Mouse (Mus musculus) adrenal gland, postnatal 10 days (tissue): ENCODE measurements around the gene Mef2b. TPM values are rescaled to one million over a fixed set of nuclear protein-coding genes. Genes with fewer than 3 reads are reported as not detected.

Source experiments
- DNase-seq: peaks from one replicate; pipeline ENCODE4 v3.0.0; 2021; ENCODE audit warnings: mixed read lengths
- total RNA-seq, 2 experiments: library from RNA; stranded (reverse); gene quantifications; 2 replicates each; pipeline ENCODE4 v1.2.3; 2021

Gene Mef2b
- total RNA-seq, 2 experiments from 2014 or later = 0.36 to 0.54 TPM

DNA sequence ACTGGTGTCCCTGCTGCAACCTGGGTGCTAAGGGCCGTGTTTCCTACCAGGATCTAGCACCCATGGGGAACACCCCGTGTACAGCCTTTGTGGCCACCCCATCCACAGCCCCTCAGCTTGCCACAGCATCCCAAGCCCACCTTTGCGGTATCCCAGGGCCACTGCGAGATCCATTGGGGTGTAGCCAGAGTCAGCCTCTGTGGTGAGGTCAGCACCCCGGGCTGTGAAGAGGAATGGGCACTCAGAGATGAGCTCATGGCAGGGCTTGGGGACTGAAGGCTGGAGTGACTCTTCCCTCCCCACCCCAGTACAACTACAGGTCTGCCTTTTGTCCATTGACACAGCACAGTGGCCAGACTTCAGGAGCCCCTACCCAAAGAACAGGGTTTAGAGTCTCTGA, 5.4 kb upstream of the Mef2b start:
- DNase-seq = no peak

DNA sequence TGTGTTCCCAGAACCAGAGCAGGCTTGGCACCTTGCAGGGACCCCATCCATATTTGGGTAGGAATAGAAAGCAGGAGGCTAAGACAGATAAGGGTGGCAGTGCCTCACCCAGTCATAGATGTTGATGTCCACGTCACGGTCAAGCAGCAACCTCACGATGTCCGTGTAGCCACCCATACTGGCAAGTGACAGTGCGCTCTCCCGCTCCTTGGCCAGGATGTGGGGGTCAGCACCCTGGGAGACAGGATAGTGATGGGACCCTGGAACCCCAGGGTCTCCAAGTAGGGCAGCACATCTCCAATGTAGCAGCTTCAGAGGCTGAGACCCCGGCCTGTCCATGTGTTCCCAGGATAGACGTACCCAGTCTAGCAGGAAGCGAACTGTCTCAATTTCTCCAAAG, 4.6 kb upstream of the Mef2b start:
- DNase-seq = no peak

DNA sequence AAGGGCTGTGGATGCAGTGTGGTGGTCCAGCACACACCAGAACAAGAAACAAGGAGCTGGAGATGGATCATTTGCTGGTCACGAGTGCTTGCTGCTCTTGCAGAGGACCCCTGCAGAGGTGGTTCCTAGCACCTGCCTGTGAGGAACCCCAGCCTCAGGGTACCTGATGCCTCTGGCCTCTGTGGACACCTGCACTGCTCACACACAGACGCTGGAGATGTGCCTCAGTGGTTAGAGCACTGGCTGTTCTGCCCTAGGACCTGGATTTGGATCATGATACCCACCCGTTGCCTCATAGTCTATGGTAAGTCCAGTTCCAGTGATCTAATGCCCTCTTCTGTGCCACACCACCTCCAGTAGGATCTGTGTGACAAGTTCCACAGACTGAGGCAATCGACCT, 2.9 kb upstream of the Mef2b start:
- DNase-seq = no peak

DNA sequence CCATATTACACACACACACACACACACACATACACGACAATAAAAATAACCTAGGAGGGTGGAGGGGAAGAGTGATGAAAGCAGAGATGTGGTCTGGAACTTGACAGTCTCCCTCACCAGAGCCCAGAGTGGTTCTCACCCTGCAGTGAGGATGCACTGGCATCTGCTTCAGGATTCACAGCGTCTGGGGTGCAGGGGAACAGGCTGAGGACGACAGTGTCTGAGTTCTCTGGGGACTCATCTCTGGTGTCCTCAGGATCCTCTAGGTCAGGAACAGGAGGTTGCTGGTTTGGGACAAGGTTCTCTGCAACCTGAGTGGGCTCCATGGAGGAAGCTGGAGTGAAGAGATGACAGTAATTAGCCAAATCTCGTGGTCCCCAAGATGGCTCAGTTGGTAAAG, 1.6 kb upstream of the Mef2b start:
- no peak for DNase-seq

DNA sequence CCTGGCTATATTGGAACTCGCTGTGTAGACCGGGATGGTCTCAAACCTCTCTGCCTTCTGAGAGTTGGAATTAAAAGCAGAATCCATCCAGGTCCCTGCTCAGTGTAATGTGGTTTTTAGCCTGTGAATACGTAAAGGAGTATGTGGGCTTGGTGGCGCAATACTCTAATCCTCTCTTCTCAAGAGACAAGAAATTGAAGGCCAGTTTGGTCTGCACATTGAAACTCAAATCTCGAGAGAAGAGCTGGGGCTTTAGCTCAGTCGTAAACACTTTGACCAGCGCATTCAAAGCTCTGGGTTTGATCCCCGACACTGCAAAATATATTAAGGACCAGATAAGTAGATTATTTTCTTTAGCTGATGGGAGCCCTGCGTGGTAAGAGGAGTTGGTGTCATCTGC, 470 bp downstream of the Mef2b start:
- peak; percentile 10 for DNase-seq

DNA sequence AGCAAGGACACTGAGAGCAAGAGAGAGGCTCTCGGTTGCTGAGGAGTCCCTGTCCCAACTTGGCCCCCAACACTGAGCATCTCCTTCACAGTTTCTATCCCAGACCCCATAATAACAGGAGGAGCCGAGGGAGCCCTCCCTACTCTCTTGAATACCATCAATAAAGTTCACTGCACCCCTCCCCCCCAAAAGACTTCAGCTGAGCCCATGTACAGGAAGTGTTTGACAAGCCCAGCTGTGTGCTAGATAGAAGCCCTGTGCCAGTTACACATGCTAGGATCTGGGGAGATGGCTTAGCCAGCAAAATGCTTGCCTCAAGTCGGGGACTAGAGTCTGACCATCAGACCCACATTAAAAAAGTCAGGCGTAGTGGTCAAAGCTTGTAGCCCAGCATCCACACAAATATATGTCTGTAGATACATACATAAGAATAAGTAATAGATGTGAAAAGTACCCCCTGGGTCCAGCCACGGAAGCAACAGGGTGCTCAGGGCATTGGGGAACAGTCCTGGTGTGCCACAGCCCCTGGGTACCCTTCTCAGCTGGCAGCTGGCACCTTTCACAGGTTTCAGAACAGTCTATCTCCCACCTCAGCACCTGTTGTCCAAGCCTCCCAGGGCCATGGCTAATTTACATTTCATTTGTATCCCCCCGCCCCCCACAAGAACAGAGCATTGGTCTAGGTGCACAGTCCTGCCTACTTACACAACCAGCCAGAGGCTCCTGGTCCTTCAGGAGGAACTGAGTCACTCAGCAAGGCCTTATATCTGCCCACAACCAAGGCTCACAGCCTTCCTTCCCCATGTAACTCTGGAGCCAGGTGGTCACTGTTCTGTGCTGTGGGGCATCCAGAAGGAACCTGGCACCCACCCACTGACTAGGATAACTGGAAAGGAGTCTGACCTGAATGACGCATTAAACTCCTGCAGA, 8.4 kb downstream of the Mef2b start:
- DNase-seq = no peak

DNA sequence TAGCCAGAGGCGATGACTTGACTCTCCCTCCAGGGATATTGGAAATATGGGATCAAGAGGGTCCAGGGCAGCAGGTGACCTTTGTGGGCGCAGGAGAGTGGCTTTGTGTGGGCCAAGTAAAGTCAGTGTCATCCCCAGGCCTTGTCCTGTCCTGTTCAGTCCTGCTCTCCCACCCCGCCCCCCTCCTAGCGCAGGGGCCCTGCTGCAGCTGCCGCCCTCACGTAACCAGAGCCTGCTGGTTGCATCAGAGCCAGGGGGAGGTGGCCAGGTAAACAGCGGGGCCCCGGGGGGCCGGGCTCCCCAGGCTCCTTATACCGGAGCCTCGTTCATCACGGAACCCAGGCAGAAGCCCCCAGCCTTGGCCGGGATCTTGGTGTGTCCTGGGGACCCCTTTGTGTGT, 10.6 kb downstream of the Mef2b start:
- DNase-seq = no peak

DNA sequence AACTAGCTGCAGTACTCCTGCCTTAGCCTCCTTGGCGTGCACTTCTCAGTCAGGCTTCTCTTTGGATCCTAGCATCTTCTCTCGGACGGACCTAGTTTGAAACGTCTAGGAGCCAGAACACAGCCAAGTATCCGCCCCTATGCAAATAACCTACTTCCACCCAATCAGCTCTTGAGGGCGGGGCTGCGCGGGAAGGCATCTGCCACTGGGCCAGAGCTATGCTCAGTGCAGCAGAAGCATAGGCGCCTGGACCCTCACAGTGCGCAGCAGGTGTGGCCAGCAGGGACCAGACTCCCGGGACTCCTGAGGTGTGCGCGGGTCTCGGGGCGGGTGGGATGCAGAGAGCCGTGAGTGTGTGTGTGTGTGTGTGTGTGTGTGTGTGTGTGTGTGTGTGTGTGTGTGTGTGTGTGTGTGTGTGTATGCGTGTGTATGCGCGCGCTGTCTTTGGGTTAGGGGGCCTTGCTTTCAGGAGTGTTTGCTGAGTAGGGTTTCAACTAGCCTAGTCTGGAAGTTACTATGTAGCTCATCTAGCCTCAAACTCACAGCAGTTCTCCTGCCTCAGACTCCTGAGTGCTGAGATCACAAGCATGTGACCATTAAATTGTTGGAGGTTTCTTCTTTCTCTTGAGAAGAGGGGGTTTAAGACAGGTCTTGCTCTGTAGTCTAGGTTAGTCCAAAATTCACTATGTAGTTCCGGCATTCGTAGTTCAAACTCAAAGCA, 13.2 kb downstream of the Mef2b start:
- DNase-seq = peak; percentile 86

DNA sequence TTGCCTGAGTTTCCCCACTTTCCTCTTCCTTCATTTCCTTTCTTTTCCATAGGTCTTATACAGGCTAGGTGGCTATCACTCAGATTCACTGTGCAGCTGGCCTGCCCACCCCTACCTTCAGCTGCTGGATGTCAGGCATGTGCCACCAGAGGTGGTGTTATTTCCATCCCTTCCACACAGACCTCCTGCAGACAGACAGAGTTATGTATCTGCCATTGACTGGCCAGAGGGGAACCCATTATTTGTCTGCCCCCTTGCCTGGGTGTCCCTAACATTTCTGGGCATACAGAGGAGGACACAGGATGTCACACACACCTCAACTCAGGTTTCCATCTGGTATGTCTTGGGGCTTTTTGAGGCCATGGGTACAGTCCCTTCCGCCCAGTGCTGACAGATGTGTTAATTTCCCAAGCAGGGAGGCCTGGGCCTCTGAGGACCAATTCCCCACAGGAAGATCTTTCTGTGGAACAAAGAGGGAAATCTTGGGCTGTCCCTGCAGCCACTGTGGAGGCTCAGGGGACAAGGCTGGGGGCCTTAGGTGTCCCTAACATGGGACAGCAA, 17.8 kb downstream of the Mef2b start:
- no peak for DNase-seq

DNA sequence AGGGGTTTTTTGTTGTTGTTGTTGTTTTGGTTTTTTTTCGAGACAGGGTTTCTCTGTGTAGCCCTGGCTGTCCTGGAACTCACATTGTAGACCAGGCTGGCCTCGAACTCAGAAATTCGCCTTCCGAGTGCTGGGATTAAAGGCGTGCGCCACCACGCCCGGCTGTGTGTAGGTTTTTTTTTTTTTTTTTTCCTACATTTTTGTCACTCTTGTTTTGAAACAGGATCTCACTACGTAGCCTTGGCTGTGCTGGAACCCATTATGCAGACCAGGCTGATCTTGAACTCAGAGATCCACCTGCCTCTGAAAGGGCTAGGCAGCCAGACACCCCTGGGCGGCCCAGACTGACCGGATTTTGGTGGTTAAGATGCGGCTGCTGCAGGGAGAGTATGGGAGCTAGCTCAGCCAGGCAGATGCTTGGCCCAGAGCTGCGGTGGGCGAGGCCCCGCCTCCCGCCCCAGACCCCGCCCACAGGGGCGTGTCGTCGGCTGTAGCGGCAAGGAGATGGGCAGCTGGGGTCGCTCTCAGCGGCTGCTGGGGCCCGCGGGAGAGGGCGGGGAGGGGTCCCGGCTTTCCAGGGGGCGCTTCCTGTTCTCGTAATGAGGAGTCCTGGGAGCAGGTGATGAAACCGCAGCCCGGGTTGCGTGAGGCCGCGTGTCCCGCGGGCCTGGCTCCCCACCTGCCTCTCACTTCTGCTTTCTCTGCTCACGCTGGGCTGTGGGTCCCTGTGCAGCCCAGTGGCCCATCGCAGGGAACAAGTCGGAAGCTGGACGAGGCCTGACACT, 18.8 kb downstream of the Mef2b start:
- peak; percentile 85 for DNase-seq

DNA sequence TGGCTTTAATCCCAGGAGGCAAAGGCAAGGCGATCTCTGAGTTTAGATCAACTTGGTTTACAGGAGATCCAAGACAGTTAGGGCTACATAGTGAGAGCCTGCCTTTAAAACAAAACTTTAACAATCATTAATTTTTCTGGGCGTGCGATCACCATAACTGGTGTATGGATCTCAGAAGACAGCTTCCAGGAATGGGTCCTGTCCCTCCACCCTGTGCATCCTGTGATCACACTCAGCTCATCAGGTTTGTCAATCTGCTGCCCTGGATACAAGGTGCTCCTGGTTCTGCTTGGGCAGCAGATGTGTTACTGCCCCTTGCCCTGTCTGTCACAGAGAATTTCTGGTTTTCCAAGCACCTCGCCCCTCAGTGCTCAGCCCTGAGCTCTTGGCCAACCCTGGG, 19.7 kb downstream of the Mef2b start:
- no peak for DNase-seq

DNA sequence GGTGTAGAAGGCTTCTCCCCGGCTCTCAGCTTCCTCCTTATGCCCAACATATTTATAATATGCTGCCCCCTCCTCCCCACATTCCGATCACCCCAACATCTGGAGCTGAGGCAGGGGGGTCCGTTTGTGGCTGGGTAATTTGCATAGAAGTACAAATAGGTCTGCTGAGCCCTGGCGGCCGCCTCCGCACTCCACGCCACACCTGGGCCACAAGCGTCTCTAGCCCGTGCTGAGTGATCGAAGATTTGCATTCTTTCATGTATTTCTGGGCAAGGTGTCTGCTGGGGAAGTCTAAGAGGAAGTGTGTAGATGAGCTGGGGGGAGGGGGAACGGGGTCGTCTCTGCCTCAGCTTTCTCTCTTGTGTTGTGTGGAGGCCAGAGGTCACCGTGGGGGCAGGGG, 20.5 kb downstream of the Mef2b start:
- no peak for DNase-seq

DNA sequence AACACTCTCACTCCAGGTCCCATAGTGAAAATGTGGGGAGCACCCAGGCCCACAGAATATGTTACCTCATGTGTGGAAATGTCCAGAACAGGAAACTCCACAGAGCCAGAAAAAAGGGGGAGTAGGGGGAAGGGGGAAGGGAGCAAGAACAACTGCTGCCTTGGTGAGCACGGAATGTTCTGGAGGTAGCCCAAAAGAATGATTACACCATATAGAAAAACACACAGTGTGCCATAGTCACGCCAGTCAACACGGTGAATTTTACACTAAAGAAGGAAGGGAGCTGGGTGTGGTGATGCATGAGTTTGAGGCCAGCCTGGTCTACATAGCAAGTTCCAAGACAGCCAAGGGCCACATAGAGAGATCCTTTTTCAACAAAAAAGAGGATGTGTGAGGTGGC, 23.8 kb downstream of the Mef2b start:
- no peak for DNase-seq

DNA sequence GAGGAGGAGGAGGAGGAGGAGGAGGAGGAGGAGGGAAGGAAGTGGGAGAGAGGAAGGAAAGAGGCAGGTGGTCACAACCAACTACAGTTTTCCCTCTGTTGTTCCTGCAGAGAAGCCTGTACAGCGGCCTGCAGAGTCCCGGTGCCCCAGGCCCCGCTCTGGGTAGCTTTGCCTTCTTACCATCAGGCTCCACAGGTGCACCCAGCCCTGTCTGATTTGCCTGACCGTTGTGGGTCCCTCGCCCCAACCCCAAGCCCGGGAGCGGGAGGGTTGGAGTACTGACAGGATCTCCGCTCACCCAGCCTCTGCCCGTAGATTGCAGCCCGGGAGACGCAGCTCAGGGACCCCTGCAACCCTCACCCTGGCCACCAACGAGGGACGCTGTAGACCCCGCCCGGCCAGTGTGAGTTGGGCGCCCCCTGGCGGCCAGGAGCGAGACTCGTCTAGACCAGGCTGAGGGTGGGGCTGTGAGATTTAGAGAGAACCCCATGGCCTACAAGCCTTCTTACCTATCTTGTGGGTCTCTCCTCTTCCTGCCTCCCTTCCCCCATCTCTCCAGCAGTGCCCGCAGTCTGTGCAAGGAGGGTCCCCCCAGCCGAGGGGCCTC, 27.1 kb downstream of the Mef2b start:
- DNase-seq = peak; percentile 84

DNA sequence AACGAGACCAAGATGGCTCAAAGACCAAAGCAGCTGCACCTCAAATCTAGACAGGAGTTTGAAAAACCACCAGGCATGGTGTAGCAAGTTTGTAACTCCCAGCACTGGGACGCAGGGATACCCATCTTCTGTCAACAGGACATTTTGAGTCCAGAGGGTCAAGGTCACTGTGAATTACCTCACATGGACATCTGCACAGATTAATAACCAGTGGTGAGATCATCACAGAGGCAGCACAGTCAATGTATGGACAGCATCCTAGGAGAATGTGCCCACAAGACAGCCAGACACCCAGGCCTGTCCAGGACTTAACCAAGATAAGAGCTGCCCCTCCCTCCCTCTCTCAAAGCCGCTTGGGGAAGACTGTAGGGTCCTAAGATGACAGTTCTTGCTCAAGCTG, 30.6 kb downstream of the Mef2b start:
- DNase-seq = no peak

DNA sequence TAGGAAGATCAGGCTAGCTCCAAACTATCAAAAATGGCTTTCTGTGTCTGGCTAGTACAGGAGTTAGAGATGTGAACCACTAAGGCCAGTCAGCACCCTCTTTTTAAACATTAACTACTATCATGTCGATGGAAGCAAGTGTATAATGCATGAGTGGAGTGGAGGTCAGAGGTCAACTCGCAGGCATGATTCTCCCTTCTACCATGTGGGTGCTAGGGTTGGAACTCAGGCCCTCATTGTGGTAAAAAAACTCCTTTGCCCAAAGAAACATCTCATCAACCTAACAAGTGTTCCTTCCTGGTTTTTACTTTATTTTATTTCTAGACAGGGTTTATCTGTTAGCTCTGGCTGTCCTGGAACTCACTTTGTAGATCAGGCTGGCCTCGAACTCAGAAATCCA, 31.2 kb downstream of the Mef2b start:
- DNase-seq = no peak

DNA sequence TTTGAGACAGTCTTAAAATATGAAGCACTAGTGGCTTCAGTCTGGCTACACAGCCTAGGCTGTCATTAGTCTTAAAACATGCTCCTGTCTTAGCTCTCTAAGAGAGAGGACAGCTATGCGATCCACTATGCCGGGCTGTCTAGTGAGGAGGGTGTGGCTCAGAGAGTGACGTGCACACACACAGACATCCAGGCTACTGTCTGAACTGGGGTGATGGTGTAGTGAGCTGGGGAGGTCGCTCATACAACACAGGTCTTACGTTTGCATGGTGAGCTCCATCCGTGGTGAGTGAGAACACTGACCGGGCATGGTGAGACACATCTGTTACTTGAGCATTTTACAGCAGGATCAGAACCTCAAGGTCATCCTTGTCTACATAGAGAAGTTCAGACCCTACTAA, 31.7 kb downstream of the Mef2b start:
- DNase-seq = no peak

DNA sequence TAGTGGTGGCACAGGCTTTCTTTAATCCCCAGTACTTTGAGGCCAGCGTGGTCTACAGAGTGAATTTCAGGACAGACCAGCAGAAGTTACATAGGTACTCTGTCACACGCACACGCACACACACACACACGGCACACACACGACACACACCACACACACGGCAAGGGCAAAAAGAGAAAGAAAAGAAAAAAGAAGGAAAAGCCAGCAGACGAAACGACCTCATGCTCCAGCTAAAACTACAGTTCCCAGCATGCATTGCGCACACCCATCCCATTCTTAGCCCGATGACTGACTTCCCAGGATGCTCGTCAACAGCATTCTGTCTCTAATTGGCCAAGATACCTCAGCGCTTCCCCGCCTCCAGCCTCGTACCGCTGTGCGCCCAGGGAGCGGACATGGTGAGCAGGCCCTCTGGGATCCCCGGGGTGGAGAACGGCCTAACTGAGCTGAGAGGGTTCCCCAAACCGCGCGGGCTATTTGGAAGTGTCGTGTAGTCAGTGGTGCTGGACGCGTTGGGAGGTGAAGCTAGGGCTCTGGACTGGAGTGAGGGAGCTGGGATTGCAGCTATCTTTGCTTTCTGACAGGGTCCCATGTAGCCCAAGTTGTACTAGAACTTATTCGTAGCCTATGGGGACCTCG, 32.7 kb downstream of the Mef2b start, which contains the start of gene Tmem161a:
Gene Tmem161a, plus strand, starts transcription at position 314 of the 639 bp plus-strand sequence.
- DNase-seq = peak; percentile 93

DNA sequence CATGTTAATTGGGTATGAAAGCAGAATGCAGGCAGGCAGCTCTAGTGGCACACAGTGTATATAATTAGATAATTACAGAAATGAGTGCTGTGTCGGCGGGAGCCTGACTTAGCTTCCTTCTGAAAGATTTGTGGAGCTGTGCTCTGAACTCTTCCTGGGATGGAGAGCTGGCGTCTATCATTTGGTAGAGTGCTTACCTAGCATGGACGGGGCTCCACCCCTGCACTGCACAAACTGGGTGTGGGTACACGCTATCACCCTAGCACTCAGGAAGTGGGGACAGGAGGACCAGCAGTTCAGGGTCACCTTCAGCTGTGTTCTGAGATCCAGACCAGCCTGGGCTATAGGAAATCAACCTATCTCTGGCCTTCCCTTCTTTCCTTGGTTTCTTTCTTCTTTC, 33.8 kb downstream of the Mef2b start:
- DNase-seq = no peak

DNA sequence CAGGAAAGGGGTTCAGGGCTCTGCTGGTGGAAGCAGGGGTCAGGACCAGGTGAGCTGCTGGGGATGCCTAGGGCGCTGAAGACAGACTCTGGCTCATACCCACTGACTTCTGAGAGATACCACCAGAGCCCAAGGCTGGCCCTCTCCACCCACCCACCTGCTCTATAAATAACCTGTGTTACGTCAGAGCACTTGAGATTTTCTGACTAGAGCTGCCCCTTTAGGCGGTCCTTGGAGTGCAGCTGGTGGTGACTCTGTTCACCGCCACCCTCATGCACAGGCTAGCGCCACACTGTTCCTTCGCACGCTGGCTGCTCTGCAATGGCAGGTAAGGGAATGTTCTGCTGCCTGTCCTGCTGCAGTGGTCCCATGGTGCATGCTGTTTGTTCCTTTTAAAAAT, 34.6 kb downstream of the Mef2b start:
- DNase-seq = no peak

DNA sequence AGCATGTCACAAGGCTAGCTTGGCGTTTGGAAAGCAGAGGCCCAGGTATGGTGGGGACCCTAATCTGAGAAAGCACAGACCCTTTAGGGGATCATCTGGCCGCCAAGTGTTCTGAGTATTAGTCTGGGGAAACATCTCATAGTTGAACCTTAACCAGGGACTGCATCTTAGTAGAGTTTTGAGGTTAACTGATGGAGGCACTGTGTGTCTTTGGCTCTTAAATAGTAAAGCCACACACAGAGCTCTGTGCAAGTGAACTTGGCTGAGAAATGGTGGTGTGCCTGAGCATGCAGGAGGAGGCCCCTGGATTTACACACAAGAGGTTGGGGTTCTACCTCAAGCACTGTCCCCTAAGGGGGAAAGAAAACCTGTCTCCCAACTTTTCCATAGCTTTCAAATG, 38.7 kb downstream of the Mef2b start:
- DNase-seq = no peak

DNA sequence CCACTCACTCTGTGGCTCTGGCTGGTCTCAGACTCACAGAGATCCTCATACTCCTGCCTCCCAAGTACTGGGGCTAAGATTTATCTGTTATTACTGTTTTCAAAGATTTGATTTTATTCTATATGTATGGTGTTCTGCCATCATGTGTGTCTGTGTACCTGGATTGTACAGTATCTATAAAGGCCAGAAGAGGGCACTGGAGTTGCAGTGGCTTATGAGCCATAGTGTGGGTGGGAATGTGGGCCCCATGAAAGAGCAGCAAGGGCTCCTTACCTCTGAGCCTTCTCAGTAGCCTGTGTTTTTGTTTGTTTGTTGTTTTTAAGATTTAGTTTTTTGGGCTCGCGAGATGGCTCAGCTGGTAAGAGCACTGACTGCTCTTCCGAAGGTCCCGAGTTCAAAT, 39.6 kb downstream of the Mef2b start:
- no peak for DNase-seq
